Mouse (Mus musculus) embryonic facial prominence, embryonic 12.5 days (tissue): Measurements from ENCODE around the gene Tpcn2. TPM values are rescaled to one million over a fixed set of nuclear protein-coding genes. Genes with fewer than 3 reads are reported as not detected.
A peak's percentile ranks its signal among the peaks of the same experiment; 100 is the strongest.

Experiments
- ATAC-seq: fragments of 200-750 bp; cut with Nextera tagmentation; 2 replicates; pipeline ENCODE4 v1.8.0; 2017; ENCODE audit not compliant: insufficient number of reproducible peaks, insufficient read depth, low FRiP score, low TSS enrichment
- H3K27ac ChIP-seq: fragments of 300-500 bp; sonication (generic); 2 replicates; pipeline ENCODE4 v1.5.1; 2016; ENCODE audit warnings: mild to moderate bottlenecking
- H3K27me3 ChIP-seq: fragments of 300-500 bp; sonication (generic); 2 replicates; pipeline ENCODE4 v1.6.1; 2016; ENCODE audit warnings: mild to moderate bottlenecking, moderate library complexity
- H3K36me3 ChIP-seq: fragments of 300-500 bp; sonication (generic); 2 replicates; pipeline ENCODE4 v1.6.1; 2016; ENCODE audit warnings: mild to moderate bottlenecking
- H3K4me1 ChIP-seq: fragments of 300-500 bp; sonication (generic); 2 replicates; pipeline ENCODE4 v1.6.1; 2016
- H3K4me2 ChIP-seq: fragments of 300-500 bp; sonication (generic); replicated peaks from 2 replicates; pipeline ENCODE4 v1.6.1; 2016; ENCODE audit warnings: mild to moderate bottlenecking, moderate library complexity
- H3K4me3 ChIP-seq: fragments of 300-500 bp; sonication (generic); 2 replicates; pipeline ENCODE4 v1.5.1; 2016; ENCODE audit warnings: mild to moderate bottlenecking
- H3K9ac ChIP-seq: fragments of 300-500 bp; sonication (generic); 2 replicates; pipeline ENCODE4 v1.6.1; 2016; ENCODE audit warnings: mild to moderate bottlenecking, moderate library complexity
- H3K9me3 ChIP-seq: fragments of 300-500 bp; sonication (generic); 2 replicates; pipeline ENCODE4 v1.6.1; 2016; ENCODE audit warnings: mild to moderate bottlenecking, moderate library complexity
- whole genome bisulfite sequencing: fragments of 180-500 bp; shearing (Covaris S2); methylation state at CpG from one replicate; pipeline ENCODE4 v1.1.7; 2016; 5-methylcytosine and 5-hydroxymethylcytosine counted together
- polyA plus RNA-seq: library from polyadenylated mRNA; unstranded; fragments of >200 nt; fragmentation: Nextera tagmentation; extraction: Ambion mirVana; gene quantifications from 2 replicates; pipeline ENCODE4 v1.2.1, GENCODE M21; 2016

The Tpcn2 gene
- polyA plus RNA-seq, 1 experiment from 2014 or later = 11.5 TPM

DNA sequence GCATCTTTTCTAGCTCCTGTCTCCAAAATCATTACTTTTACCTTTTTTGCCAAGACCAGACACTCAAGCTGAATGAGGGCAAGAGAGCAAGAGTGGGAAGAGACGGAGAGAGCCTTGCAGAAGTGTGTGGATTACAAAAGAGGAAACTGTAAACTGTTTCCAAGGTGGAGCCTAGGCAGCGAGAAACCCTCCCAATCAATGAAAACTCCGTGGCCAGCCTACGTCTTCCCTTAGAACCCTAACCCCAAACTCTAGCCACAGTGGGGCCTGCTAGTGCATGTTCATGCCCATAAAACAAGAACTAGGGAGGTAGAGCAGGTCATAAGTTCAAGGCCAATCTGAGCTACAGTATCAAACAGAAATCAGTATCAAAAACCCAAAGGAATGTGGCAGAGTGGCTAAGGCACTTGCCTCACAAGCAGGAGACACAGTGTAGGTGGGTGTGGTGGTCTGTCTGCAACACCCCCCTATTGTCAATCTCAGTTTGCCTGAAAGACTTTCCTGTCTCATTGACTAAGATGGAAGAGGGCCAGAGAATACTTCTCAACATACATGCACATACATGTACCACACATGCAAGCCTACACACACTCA, 73.2 kb downstream of the Tpcn2 start:
- Histone ChIP-seq H3K4me1 (peaks cover 37% of the 10 kb centered on the region), H3K27ac (peak overlapping the region; percentile 66; the same call in 1 of the 2 replicates)

DNA sequence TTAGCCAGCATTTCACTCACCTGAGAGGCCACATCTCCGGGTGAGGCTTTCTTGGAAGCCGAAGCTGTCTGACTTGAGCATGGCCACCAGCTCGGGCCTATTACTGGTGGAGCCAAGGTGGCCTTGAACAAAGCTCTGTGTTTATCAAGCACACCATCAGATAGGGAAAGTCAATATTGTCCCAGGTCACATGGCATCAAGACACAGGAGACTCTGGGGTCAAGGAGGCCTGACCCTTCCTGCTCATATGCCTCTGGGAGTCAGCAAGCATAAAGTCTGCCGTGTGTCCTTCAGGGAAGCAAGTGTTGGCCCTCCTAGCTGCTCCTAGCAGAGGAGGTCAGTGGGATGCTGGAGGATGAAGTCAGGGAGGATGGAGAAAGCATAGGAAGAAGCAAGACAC, 75.8 kb downstream of the Tpcn2 start, which contains the start of gene 1810010D01Rik:
Gene 1810010D01Rik (minus strand): TSS at position 114 of the 400 bp plus-strand sequence.
- H3K4me2 ChIP-seq = no peak within 1 kb of the TSS
- H3K36me3 ChIP-seq = no peaks in the 10 kb centered on the region
- WGBS = 73% methylated on average over 4 of the region's 4 CpGs
- H3K27ac ChIP-seq = peak within 1 kb of the TSS; percentile 95
- no peaks in the 10 kb centered on the region for H3K27me3 ChIP-seq
- peaks cover 36% of the 10 kb centered on the region for H3K4me1 ChIP-seq
- no peak for ATAC-seq
- H3K9me3 ChIP-seq = no peaks in the 10 kb centered on the region
- 0 out of 2 replicates have a peak within 1 kb of the TSS, but pooled peaks have one; percentile 46 for H3K9ac ChIP-seq
- no peak within 1 kb of the TSS for H3K4me3 ChIP-seq

More for the DNA sequence above, 73.2 kb downstream of the Tpcn2 start:
- ATAC-seq = no peak
- Histone ChIP-seq H3K36me3 (no peaks in the 10 kb centered on the region), H3K9me3 (no peaks in the 10 kb centered on the region), H3K9ac (no peak overlapping the region), H3K4me3 (no peak overlapping the region), H3K4me2 (no peak overlapping the region), H3K27me3 (no peaks in the 10 kb centered on the region)
- WGBS = 77% methylated on average over 4 of the region's 4 CpGs

DNA sequence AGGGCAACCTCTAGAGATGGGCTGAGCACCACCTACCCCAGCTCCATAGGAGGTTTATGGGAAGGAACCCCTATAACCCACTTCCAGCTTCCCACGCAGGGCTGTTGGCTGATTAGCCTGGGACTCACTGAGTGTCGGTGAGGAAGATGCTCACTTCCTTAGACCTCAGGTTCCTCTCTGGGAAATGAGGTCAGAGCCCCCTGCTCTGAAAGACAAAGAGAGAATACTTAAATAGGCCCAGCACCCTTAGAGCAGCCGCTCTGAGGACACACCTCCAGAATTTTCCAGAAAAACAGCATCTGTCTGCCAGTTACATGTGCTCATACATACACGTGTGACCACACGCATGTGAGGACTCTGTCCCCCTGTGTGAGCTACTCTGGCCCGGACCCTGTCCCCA, 77.0 kb downstream of the Tpcn2 start:
- Histone ChIP-seq H3K4me1 (peaks cover 24% of the 10 kb centered on the region), H3K4me3 (no peak overlapping the region), H3K9me3 (no peaks in the 10 kb centered on the region), H3K4me2 (peak overlapping the region; percentile 39), H3K27me3 (no peaks in the 10 kb centered on the region), H3K36me3 (no peaks in the 10 kb centered on the region), H3K27ac (peak overlapping the region; percentile 95), H3K9ac (peak overlapping the region; percentile 46; the same call in 1 of the 2 replicates)
- ATAC-seq = peak; percentile 4; the same call in 1 of the 2 replicates
- WGBS = 55% methylated on average over 6 of the region's 6 CpGs

DNA sequence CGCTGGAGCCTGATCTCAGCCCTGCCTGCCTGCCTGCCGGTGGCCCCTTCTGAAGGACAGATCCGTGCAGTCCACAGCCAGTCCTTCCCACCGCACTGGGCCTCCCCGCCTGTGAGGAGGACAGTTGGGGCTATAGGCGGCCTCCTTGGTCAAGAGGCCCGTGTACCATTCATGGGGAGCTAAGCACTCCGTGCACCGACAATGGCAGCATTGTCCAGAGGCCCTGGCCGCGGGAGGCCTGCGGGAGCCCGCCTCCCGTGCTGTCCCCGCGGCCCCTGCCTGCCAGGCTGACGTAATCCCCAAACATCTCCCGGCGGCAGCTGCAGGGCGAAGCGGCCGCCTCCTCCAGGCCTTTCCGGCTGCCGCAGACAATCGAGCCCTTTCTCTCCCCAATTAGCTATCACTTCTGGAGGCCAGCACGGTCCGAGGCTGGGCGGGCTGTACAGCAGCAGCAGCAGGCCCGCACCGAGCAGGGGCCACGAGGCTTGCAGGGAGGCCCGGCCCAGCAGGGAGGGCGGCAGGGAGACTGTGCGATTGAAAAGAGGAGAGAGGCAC, 77.7 kb downstream of the Tpcn2 start:
- peak overlapping the region; percentile 95 for H3K27ac ChIP-seq
- peak overlapping the region; percentile 46 for H3K9ac ChIP-seq
- H3K36me3 ChIP-seq = no peaks in the 10 kb centered on the region
- no peaks in the 10 kb centered on the region for H3K9me3 ChIP-seq
- peak; percentile 90 for ATAC-seq
- H3K4me2 ChIP-seq = peak overlapping the region; percentile 39
- no peaks in the 10 kb centered on the region for H3K27me3 ChIP-seq
- H3K4me1 ChIP-seq = peaks cover 20% of the 10 kb centered on the region
- WGBS = 2% methylated on average over 34 of the region's 34 CpGs
- H3K4me3 ChIP-seq = no peak overlapping the region

DNA sequence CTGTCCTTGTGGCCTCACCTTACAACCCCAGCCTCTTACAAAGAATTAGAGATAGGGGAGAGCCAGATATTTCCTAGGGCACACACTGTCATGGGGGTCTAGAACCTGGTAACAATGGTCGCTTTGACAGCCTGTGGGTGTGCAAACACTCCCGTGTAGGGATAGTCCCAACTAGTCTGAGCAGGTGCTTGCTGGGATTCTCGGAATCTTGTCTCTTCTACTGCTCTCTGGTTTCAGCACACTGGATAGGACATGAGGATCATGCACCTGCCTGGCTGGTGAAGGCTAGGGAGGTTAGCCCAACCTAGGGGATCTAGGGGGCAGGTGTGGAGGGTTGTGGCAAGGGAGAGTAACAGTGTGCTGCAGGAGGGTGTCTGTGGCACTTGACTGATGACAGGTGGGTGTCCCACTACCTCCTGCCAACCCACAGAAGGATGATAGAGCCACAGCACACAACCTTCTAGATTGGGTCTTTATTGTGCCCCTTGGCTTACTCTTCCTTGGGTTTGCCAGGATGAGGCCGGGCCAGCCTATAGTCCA, 78.4 kb downstream of the Tpcn2 start:
- H3K27me3 ChIP-seq = no peaks in the 10 kb centered on the region
- no peak overlapping the region for H3K4me2 ChIP-seq
- ATAC-seq = no peak
- peak overlapping the region; percentile 95 for H3K27ac ChIP-seq
- WGBS = 76% methylated on average over 4 of the region's 4 CpGs
- H3K4me3 ChIP-seq = no peak overlapping the region
- peaks cover 15% of the 10 kb centered on the region for H3K4me1 ChIP-seq
- 0 out of 2 replicates have a peak overlapping the region, but pooled peaks have one; percentile 46 for H3K9ac ChIP-seq
- no peaks in the 10 kb centered on the region for H3K9me3 ChIP-seq
- no peaks in the 10 kb centered on the region for H3K36me3 ChIP-seq

DNA sequence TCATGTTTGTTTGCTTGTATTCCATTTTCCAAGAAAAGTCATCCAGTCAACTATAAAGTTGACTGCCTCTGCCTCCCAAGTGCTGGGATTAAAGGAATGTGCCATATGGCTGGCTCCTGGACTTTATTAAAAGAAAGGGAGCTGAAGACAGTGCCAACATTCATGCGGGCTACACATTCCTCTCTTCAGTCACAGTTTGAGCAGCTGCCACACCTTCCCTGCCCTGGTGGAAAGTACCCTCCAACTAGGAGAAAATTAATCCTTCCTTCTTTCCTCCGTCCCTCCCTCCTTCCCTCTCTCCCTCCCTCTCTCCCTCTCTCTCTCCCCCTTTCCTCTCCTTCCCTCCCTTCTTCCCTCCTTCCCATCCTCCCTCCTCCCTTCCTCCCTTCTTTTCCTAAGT, 84.1 kb downstream of the Tpcn2 start:
- peaks cover 25% of the 10 kb centered on the region for H3K4me1 ChIP-seq
- no peak overlapping the region for H3K4me2 ChIP-seq
- no peak for ATAC-seq
- H3K27ac ChIP-seq = no peak overlapping the region
- WGBS = 28% methylated on average over 2 of the region's 2 CpGs
- H3K9ac ChIP-seq = no peak overlapping the region
- no peaks in the 10 kb centered on the region for H3K9me3 ChIP-seq
- no peaks in the 10 kb centered on the region for H3K36me3 ChIP-seq
- no peak overlapping the region for H3K4me3 ChIP-seq
- no peaks in the 10 kb centered on the region for H3K27me3 ChIP-seq

DNA sequence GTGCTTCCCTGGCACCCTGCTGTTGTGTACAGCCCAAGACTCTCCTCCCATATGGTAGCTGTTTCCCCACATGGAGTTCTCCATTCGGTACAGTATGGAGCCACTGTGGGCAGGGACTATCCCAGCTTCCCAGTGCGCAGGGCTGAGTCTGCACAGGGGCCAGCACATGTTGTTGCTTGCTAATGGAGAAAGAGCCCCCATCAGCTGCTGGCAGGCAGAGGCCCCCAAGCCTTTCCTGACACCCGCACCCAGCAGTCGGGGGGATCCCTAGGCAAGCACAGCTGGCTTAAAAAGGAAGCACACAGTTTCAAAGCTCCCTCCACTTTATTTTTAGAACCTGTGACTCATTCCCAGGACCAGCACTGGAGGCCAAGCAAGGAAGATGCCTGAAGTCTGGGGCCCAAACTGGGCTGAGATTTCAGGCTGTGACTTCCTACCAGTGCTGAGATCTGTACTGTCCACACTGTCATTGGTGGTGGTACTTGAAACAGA, 85.5 kb downstream of the Tpcn2 start:
- Histone ChIP-seq H3K9ac (no peak overlapping the region), H3K4me1 (peaks cover 34% of the 10 kb centered on the region), H3K4me3 (no peak overlapping the region), H3K9me3 (no peaks in the 10 kb centered on the region), H3K27ac (peak overlapping the region; percentile 1; the same call in 1 of the 2 replicates), H3K4me2 (no peak overlapping the region), H3K36me3 (no peaks in the 10 kb centered on the region), H3K27me3 (no peaks in the 10 kb centered on the region)
- no peak for ATAC-seq
- WGBS = 45% methylated on average over 4 of the region's 4 CpGs

DNA sequence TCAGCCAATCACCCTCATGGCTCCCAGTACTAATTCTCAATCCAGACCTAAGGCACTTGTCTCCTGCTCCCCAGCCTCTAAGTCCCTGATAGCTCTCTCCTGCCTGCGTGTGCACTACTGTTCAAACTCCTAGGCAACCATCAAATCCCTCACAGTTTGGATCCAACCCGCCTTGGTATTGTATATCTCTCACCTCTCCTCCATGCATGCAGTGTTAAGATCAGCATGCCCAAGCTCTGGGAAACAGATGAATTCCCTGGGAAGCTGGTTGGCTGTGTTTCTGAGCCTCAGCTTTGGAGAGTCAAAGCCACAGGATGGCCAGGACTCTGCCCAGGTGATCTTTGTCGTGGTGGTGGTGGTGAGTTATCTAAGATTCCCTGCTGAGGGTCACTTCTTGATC, 86.1 kb downstream of the Tpcn2 start:
- Histone ChIP-seq H3K4me2 (no peak overlapping the region), H3K4me3 (no peak overlapping the region), H3K4me1 (peaks cover 34% of the 10 kb centered on the region), H3K9ac (no peak overlapping the region), H3K27me3 (no peaks in the 10 kb centered on the region), H3K9me3 (no peaks in the 10 kb centered on the region), H3K27ac (0 out of 2 replicates have a peak overlapping the region, but pooled peaks have one; percentile 1), H3K36me3 (no peaks in the 10 kb centered on the region)
- WGBS = 53% methylated on average over 3 of the region's 3 CpGs
- ATAC-seq = no peak

DNA sequence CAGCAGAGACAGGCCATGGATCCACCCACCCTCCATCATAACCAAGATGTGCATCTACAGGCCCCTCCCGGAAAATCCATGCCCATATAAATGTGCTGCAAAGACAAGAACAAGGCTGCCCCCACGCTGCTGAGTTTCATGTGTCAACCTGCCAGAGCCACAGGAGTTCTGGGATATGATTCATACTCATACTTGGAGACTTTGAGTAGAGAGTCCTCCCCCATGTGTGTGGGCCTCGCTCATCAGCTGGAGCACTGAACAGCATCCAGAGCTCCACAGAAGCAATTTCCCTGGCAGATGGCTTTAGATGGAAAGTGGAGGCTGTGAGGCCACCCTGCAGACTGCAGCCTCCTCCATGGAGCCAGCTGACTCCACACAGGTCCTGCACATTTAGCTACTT, 86.8 kb downstream of the Tpcn2 start:
- Histone ChIP-seq H3K9me3 (no peaks in the 10 kb centered on the region), H3K27ac (no peak overlapping the region), H3K9ac (no peak overlapping the region), H3K27me3 (no peaks in the 10 kb centered on the region), H3K4me3 (no peak overlapping the region), H3K4me1 (peaks cover 34% of the 10 kb centered on the region), H3K36me3 (no peaks in the 10 kb centered on the region), H3K4me2 (no peak overlapping the region)
- ATAC-seq = no peak
- WGBS = 86% methylated on average over 3 of the region's 3 CpGs

DNA sequence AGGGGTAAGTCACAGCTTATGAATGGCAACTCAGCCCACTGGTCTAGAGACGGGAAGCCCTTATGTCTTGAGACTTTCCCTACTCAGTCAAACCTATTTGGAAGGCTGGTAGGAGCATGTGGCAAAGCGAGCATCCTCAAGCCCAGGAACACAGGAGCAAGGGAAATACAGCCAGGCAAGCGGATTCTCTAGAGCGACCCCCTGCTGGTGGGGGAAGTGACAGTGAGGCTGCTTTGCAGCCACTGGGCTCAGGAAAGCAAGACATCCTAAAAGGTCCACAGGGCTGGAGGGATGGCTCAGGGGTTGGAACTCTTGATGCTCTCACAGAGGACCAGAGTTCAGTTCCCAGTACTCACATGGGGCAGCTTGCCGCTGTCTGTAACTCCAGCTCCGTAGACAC, 87.5 kb downstream of the Tpcn2 start:
- Histone ChIP-seq H3K27me3 (no peaks in the 10 kb centered on the region), H3K4me3 (no peak overlapping the region), H3K4me1 (peaks cover 34% of the 10 kb centered on the region), H3K27ac (no peak overlapping the region), H3K9ac (no peak overlapping the region), H3K4me2 (no peak overlapping the region), H3K9me3 (no peaks in the 10 kb centered on the region), H3K36me3 (no peaks in the 10 kb centered on the region)
- 81% methylated on average over 6 of the region's 6 CpGs for WGBS
- ATAC-seq = no peak

DNA sequence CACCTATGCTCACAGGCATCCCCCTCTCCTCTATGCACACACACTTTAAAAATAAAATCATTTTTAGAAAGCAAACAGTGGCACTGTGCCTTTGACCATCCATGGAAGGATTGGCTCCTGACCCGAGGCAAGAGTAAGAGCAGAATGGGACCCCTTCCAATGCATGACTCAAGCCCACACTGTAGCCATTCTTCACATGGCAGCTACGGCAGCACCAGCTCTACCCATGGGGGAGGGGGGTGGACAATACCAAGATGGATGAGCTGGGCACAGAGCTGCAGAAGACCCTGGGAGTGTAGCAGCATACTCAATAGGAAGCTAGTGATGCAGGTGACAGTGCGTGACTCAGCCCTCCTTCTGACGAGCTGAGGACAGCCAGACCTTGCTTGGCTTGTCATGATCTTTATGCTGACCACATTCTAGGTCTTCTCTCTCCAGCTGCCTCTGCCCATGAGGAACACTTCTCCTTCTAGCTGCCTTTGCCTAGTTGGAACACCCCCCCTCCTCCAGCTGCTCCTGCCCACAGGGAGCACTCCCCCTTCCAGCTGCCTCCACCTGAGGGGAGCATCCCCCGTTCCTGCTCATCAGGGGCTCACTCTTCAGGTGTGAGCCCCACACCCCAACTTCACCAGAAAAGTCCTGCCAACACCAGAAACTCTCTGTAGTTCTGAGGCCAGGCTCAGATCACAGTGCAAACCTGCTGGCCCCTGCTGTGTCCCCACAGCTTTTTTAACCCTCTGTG, 88.5 kb downstream of the Tpcn2 start:
- no peaks in the 10 kb centered on the region for H3K27me3 ChIP-seq
- H3K9me3 ChIP-seq = no peaks in the 10 kb centered on the region
- no peak overlapping the region for H3K27ac ChIP-seq
- peaks cover 34% of the 10 kb centered on the region for H3K4me1 ChIP-seq
- peak; percentile 23; the same call in 1 of the 2 replicates for ATAC-seq
- no peaks in the 10 kb centered on the region for H3K36me3 ChIP-seq
- 66% methylated on average over 5 of the region's 5 CpGs for WGBS
- H3K4me3 ChIP-seq = no peak overlapping the region
- H3K4me2 ChIP-seq = no peak overlapping the region
- no peak overlapping the region for H3K9ac ChIP-seq
